Mouse (Mus musculus) layer of hippocampus, adult 9-11 months (tissue): ENCODE data around the gene Slc25a13.

Experiments used
- DNase-seq: peaks from one replicate; pipeline ENCODE4 v3.0.0; 2022

The Slc25a13 gene

DNA sequence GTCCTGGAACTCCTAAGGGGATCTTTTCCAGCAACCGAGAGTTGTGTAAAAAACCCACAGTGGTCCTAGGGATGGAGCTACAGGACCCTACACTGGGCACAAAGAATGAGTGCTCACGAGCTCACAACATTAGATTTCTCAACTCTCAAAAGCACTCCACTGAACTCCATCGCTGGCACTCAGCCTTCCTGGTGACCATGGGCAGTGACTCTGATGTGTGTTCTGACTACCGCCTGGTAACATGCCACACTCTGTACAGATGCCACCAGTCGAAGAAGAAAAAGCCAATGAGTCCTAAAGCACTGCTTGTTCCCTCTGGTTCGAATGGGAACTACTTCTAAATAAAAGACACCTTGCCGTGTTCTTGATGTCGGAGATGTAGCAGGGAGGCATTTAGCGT lies 111.4 kb downstream of the Slc25a13 start:
- no peak for DNase-seq

GRCm38 (mm10) chr6:6103469-6103868 lies 113.5 kb downstream of the Slc25a13 start:
- DNase-seq, result no peak

GRCm38 (mm10) chr6:6101605-6102004 lies 115.4 kb downstream of the Slc25a13 start:
- DNase-seq, result no peak

DNA sequence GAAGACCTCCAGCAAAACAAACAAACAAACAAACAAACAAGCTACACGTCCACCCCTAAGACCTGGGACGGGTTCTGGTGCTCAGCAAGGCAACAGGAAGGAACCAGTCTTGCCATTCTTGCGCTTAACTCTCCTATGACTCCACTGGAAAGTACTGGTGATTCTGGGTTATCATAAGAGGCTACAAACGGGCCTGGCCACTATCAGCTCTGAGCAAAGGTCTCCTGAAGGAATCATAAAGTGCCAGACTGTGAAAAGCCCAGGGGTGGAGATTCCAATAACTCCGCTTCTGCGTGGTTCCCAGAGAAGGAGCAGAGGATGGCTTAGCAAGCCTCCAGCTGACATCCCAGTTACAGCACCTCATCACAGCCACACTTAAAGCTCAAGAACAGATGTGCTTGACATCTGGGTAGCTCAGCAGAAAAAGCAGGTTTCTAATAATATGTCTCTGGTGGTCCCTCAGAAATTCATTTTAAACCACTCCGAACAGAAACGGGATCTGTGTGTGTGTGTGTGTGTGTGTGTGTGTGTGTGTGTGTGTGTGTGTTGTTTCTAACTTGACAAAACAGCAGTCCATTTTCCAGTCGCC lies 116.0 kb downstream of the Slc25a13 start:
- DNase-seq, result no peak

GRCm38 (mm10) chr6:6093978-6094377 lies 123.0 kb downstream of the Slc25a13 start:
- no peak for DNase-seq

DNA sequence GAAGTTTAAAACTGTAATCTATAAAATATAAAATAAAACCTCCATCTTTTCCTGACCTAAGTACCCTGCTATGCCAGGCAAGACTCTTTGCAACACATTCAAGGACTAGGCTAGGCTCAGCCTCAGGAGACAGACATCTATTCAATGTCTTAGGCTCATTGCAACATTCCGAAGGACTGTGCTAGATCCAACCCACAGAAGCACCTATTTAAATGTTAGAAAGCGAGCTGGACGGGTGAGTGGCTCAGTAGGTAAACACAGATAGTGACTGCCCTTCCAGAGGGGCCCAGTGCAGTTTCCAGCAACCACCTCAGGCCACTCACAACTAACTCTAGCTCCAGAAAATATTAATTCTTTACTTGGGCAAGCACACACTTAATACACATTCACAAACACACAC lies 123.5 kb downstream of the Slc25a13 start:
- DNase-seq, result no peak

DNA sequence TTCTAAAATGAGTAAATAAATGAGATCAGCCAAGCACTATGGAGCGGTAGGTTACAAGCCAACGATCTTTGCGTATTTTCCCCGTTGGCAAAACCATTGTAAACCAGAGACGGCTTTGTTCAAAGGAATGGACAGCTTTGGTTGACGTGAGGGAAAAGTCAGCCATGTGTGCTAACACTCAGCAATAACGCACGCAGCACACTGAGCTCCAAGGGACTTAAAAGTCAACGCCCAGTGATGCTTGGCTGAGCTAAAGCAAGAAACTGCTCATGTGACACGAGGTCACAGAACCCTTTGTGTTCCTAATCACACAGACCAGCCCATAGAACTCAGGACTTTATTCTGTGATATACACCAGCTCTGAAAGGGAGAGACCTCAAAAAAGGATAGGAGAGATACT lies 124.5 kb downstream of the Slc25a13 start:
- DNase-seq, result no peak

DNA sequence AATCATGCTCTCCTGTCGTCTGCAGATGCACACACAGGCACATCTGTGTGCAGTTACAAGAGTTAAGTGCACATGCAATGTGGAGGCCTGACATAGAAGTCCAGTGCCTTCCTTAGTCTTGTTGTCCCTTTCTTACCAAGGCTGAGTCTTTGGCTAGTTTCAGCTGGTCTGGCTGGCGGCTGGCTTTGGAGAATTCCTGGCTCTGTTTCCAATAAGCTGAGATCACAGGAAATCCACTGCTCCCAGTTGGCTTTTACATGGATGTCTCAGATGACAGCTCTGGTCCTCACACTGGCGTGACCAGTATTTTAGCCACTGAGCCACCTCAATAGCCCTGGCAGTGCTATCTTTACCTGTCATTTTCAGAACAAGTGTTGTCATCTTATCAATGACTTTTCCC lies 126.0 kb downstream of the Slc25a13 start:
- DNase-seq, result no peak

- DNase-seq, result peak; percentile 77
Measured at GRCm38 (mm10) chr6:6088151-6088550, 128.8 kb downstream of the Slc25a13 start.

DNA sequence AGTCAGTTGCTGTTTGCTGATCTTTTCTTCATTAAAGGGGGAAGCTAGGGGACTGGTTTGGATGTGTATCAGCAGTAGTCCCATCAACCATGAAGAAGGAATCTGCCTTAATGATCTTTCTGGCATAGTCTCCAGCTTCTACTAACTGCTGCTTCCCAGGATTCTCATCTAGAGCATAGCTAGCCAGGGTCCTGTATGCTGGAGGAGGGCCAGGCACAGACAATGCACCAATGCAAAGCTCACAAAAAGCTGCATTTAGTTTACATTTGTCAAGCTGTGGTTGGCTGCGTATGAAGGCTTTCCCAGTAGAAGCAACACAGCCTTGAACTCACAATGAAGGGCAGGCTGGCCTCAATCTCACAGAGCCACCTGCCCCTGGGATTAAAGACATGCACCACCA lies 136.5 kb downstream of the Slc25a13 start:
- DNase-seq, result no peak

- DNase-seq, result no peak
Measured at GRCm38 (mm10) chr6:6077234-6077633, 139.7 kb downstream of the Slc25a13 start.

GRCm38 (mm10) chr6:6075940-6076447 lies 141.0 kb downstream of the Slc25a13 start:
- DNase-seq, result no peak

DNA sequence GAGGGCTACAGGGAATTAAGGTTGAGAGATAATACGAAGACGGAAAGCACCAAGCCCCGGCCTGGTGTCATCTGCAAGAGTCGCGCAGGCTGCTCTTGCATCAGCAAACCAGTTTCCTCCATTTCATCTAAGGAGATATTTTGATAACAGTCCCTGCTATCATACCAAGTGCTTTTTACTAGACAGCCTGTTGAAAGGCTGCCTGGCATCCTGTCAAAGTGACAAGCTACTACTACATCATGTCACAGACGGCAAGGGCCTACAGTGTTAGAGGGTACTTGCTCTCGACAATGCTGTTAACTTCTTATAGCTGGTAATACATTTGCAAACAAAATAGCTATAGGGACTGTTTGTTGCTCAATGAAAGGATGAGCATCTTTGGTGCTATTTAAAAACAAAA lies 145.9 kb downstream of the Slc25a13 start:
- DNase-seq, result no peak

DNA sequence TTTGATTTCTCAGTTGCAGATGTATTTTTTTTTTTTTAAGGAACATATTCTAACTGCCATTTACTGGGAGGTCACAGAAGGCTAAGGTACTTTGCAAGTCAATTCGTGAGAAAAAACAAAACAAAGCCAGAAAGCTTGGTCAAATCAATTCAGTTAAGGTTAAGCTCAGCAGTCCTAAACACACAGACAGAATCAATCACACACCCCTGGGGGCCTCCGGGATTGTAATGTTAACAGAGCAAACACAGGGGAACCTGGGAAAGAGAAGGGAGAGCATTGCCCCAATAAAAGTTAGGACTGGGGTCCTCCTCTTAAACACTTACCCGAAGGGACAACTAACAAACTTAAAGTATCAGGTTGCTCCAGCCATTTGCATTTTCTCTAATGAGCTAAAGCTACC lies 147.0 kb downstream of the Slc25a13 start:
- no peak for DNase-seq

GRCm38 (mm10) chr6:6067201-6067600 lies 149.8 kb downstream of the Slc25a13 start:
- no peak for DNase-seq

DNA sequence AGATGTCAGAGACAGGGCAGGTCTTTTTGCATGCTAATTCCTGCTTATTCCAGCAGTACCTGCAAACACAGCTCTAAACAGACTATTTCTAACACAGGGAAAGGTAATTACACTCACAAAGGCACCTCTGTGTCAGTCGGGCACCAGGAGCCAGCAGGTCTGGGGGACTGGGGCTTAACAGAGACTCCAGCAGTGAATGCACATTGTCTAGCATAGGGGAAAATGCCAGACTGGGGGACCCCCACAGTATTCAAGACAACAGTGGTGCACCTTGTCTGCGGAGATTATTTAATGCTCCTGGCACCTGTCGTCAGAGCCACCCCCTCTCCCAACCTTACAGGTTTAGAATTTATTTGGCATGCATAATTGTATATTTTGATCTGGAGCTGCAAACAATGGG lies 158.4 kb downstream of the Slc25a13 start:
- DNase-seq, result no peak

- DNase-seq, result no peak
Measured at GRCm38 (mm10) chr6:6053946-6054345, 163.0 kb downstream of the Slc25a13 start.

DNA sequence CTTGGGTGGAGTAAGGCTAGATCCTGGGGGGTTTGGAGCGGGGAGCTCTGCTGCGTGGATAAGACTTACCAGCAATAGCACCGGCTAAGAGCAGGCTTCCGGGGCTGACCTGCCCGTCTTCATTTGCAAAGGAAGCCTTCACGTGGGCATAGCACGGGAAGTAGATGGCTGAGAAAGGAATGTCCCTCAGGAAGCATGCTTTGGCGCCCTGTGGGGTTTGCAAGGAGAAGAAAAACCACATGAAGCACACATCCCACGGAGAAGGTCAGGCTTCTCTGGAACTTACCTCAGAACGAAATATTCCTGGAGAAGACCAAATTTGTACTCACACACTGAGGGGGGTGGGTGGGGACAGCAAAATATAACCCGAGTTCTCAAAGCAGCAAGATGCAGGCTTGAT lies 164.3 kb downstream of the Slc25a13 start:
- DNase-seq, result no peak

GRCm38 (mm10) chr6:6046729-6047424 lies 170.1 kb downstream of the Slc25a13 start:
- no peak for DNase-seq

DNA sequence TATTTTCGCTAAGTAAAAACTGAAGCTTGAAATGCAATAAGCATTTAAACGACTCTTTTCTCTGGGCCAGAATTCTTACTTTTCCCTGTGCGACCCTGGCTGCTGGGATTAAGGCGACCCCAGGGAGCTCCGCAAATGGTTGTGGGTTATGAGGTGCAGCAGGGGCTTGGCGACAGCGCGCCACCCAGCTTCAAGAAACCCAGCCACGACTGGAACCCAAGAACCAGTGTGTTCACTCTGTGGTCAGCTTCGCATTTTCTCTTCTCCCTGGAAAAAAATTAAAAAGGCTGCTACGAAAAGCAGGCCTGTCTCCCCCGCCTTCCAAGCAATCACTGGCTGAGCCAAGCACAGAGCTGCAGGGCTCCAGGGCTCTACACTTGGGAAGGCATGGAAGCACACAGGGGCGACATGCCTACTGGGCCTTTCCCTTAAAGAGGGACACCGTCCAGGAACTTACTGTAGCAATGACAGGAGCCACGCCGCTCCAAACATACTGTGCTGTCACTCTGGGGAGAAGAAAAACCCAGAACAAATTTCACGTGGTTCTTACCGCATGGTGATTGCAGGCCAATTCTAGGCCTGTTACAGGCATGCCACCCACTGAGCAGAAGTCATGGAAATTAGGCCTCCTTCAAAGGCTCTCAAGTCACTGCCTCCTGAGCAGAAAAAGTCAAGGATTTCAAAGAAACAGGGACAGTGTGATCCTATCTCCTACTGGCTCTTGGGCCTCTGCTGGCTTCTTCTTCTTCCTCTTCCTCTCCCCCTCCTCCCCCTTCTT lies 178.0 kb downstream of the Slc25a13 start:
- no peak for DNase-seq

- DNase-seq, result no peak
Measured at GRCm38 (mm10) chr6:6027664-6028063, 189.3 kb downstream of the Slc25a13 start.

GRCm38 (mm10) chr6:6023976-6024375 lies 193.0 kb downstream of the Slc25a13 start:
- no peak for DNase-seq

DNA sequence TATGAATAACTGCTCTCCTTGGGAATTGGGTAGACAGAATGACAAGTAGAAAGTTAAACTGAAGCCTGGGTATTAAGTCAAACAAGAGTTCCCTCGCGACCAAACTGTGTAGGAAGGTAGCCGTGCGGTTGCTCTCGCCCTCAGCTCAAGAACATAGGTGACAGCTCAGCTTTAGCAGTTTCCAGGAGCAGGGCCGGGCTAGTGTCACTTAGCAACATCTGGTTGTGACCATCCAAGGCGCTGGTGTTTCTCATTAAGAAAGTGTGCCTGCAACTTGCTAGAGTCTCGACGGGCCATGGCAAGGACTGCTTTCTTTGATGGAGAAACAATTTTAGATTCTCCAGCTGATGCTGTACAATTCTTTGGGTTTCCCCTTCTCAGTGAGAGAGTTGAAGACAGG lies 200.0 kb downstream of the Slc25a13 start:
- no peak for DNase-seq

- DNase-seq, result no peak
Measured at GRCm38 (mm10) chr6:6015616-6016015, 201.4 kb downstream of the Slc25a13 start.
